Mouse (Mus musculus) small intestine, adult 2 months (tissue): Measurements from ENCODE around the gene 1810009A15Rik.

Experiments
- CTCF ChIP-seq: fragments of 200-500 bp; IDR thresholded peaks from 2 replicates; pipeline ENCODE4 v1.5.1; 2012; ENCODE audit warnings: low read depth, mild to moderate bottlenecking, control low read depth, inconsistent platforms, low read length, moderate library complexity, mixed read lengths; ENCODE audit not compliant: insufficient replicate concordance, insufficient read length; ENCODE audit errors: extremely low read depth
- POLR2A ChIP-seq: fragments of 200-500 bp; IDR thresholded peaks from 2 replicates; pipeline ENCODE4 v1.6.1; 2012; ENCODE audit warnings: low read depth, mild to moderate bottlenecking, control low read depth, inconsistent platforms, low read length, moderate library complexity

DNA sequence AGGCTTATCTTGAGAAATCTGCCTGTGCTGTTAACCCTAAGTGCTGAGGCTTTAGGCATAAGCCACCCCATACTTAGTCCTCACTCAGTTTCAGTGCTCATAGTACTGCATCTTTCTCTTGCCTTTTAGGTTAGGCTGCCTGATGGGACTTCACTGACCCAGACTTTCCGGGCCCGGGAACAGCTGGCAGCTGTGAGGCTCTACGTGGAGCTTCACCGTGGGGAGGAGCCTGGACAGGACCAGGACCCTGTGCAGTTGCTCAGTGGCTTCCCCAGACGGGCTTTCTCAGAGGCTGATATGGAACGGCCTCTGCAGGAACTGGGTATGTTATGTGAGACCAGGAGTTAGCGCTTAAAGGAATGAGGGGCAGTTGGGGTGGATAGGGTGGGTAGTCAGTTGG lies 13.6 kb upstream of the 1810009A15Rik start:
- TF ChIP-seq CTCF (no peak), POLR2A (no peak)
